Mouse (Mus musculus) CH12.LX (cell line): ENCODE data around the gene Mrps36. TPM values are rescaled to one million over a fixed set of nuclear protein-coding genes. Genes with fewer than 3 reads are reported as not detected.
A peak's percentile ranks its signal among the peaks of the same experiment; 100 is the strongest.

Experiments used
- DNase-seq: peaks from one replicate; pipeline ENCODE4 v3.0.0-alpha.2; 2013; ENCODE audit errors: extremely low read depth
- H3K27ac ChIP-seq: 2 replicates; pipeline ENCODE4 v1.5.1; 2012; ENCODE audit warnings: low read depth, mild to moderate bottlenecking, control low read depth, moderate library complexity; ENCODE audit not compliant: insufficient read depth
- H3K27me3 ChIP-seq: replicated peaks from 2 replicates; pipeline ENCODE3; 2012; ENCODE audit warnings: inconsistent platforms
- H3K36me3 ChIP-seq, 2 experiments: replicated peaks in 1 of 2; 2 replicates each; pipeline versions ENCODE3 to v1.6.1; 2012; ENCODE audit warnings: inconsistent platforms in 1 of 2, low read length in 1 of 2, mild to moderate bottlenecking in 1 of 2, mixed read lengths in 1 of 2, moderate library complexity in 1 of 2; ENCODE audit not compliant: control insufficient read depth in 1 of 2, insufficient read depth in 1 of 2
- H3K4me1 ChIP-seq, 2 experiments: 2 replicates each; pipeline ENCODE4 v1.6.1; 2012; ENCODE audit warnings: inconsistent platforms in 1 of 2, moderate library complexity in 1 of 2; ENCODE audit not compliant: insufficient read depth in 2 of 2, control insufficient read depth in 1 of 2
- H3K4me2 ChIP-seq: 2 replicates; pipeline ENCODE4 v1.6.1; 2012; ENCODE audit warnings: low read depth, mild to moderate bottlenecking, control low read depth; ENCODE audit not compliant: poor library complexity, insufficient read depth, severe bottlenecking
- H3K4me3 ChIP-seq, 3 experiments: fragments of 150-350 bp in 1 of 3; sonication (generic) in 1 of 3; replicated peaks in 1 of 3; 2 replicates each; pipeline versions ENCODE3 to v1.5.1; 2011 to 2012; ENCODE audit warnings: low read depth in 2 of 3, low read length in 2 of 3, mild to moderate bottlenecking in 2 of 3, moderate library complexity in 2 of 3, control low read depth in 1 of 3, improper control_type of control experiment in 1 of 3, inconsistent platforms in 1 of 3, mixed read lengths in 1 of 3; ENCODE audit not compliant: poor library complexity in 1 of 3
- H3K79me2 ChIP-seq: replicated peaks from 2 replicates; pipeline ENCODE4 v1.6.1; 2012; ENCODE audit warnings: mild to moderate bottlenecking, moderate library complexity; ENCODE audit not compliant: control insufficient read depth, poor library complexity, insufficient read depth, severe bottlenecking; ENCODE audit errors: extremely low read depth
- H3K9ac ChIP-seq: 2 replicates; pipeline ENCODE4 v1.6.1; 2012; ENCODE audit warnings: low read depth, mild to moderate bottlenecking, control low read depth, moderate library complexity; ENCODE audit not compliant: insufficient read depth
- H3K9me3 ChIP-seq: replicated peaks from 2 replicates; pipeline ENCODE3; 2012; ENCODE audit warnings: low read length, inconsistent platforms, mixed read lengths
- BHLHE40 ChIP-seq: IDR thresholded peaks from 2 replicates; pipeline ENCODE4 v1.6.1; 2011; ENCODE audit warnings: mild to moderate bottlenecking, low read depth, low read length, improper control_type of control experiment
- CHD1 ChIP-seq: IDR thresholded peaks from 2 replicates; pipeline ENCODE4 v1.6.1; 2012; ENCODE audit warnings: low read depth, low read length, improper control_type of control experiment, inconsistent platforms
- CTCF ChIP-seq, 2 experiments: IDR thresholded peaks in 1 of 2; conservative IDR thresholded peaks in 1 of 2; 2 replicates each; pipeline ENCODE4 v1.5.1; 2011 to 2012; ENCODE audit warnings: low read depth in 2 of 2, low read length in 2 of 2, improper control_type of control experiment in 1 of 2, inconsistent platforms in 1 of 2, mild to moderate bottlenecking in 1 of 2, moderate library complexity in 1 of 2
- E2F4 ChIP-seq: IDR thresholded peaks from 2 replicates; pipeline ENCODE4 v1.6.1; 2011; ENCODE audit warnings: low read depth, low read length, improper control_type of control experiment; ENCODE audit not compliant: insufficient replicate concordance
- ELF1 ChIP-seq: IDR thresholded peaks from 2 replicates; pipeline ENCODE4 v1.6.1; 2014; ENCODE audit warnings: low read depth, mild to moderate bottlenecking, inconsistent platforms, low read length, improper control_type of control experiment
- ETS1 ChIP-seq: conservative IDR thresholded peaks from 2 replicates; pipeline ENCODE4 v1.6.1; 2012; ENCODE audit warnings: low read depth, mild to moderate bottlenecking, inconsistent platforms, low read length, improper control_type of control experiment, moderate library complexity
- GABPA ChIP-seq: IDR thresholded peaks from 2 replicates; pipeline ENCODE4 v1.6.1; 2012; ENCODE audit warnings: low read depth, low read length, improper control_type of control experiment, inconsistent platforms; ENCODE audit not compliant: insufficient replicate concordance
- HCFC1 ChIP-seq: IDR thresholded peaks from 2 replicates; pipeline ENCODE4 v1.6.1; 2012; ENCODE audit warnings: low read depth, mild to moderate bottlenecking, inconsistent platforms, low read length, improper control_type of control experiment
- IRF4 ChIP-seq: IDR thresholded peaks from 2 replicates; pipeline ENCODE4 v1.6.1; 2014; ENCODE audit warnings: low read depth, mild to moderate bottlenecking, inconsistent platforms, low read length, improper control_type of control experiment
- JUN ChIP-seq: IDR thresholded peaks from 2 replicates; pipeline ENCODE4 v1.6.1; 2011; ENCODE audit warnings: low read depth, mild to moderate bottlenecking, low read length, improper control_type of control experiment, moderate library complexity; ENCODE audit not compliant: insufficient read depth
- JUND ChIP-seq: conservative IDR thresholded peaks from 2 replicates; pipeline ENCODE4 v1.6.1; 2011; ENCODE audit warnings: low read depth, low read length, improper control_type of control experiment
- KAT2A ChIP-seq: IDR thresholded peaks from 2 replicates; pipeline ENCODE4 v1.6.1; 2012; ENCODE audit warnings: low read length, improper control_type of control experiment, inconsistent platforms; ENCODE audit not compliant: insufficient replicate concordance
- MAFK ChIP-seq: IDR thresholded peaks from 2 replicates; pipeline ENCODE4 v1.6.1; 2011; ENCODE audit warnings: low read length, improper control_type of control experiment; ENCODE audit not compliant: insufficient replicate concordance
- MAX ChIP-seq: IDR thresholded peaks from 2 replicates; pipeline ENCODE4 v1.6.1; 2011; ENCODE audit warnings: low read length, improper control_type of control experiment
- MAZ ChIP-seq: IDR thresholded peaks from 2 replicates; pipeline ENCODE4 v1.6.1; 2012; ENCODE audit warnings: low read depth, mild to moderate bottlenecking, inconsistent platforms, low read length, improper control_type of control experiment, moderate library complexity
- MXI1 ChIP-seq: IDR thresholded peaks from 2 replicates; pipeline ENCODE4 v1.6.1; 2011; ENCODE audit warnings: mild to moderate bottlenecking, low read depth, low read length, improper control_type of control experiment
- MYC ChIP-seq: IDR thresholded peaks from 2 replicates; pipeline ENCODE4 v1.6.1; 2011; ENCODE audit warnings: low read depth, mild to moderate bottlenecking, improper control_type of control experiment, low read length
- NELFE ChIP-seq: IDR thresholded peaks from 2 replicates; pipeline ENCODE4 v1.6.1; 2011; ENCODE audit warnings: low read depth, low read length, improper control_type of control experiment
- NRF1 ChIP-seq: IDR thresholded peaks from 2 replicates; pipeline ENCODE4 v1.6.1; 2014; ENCODE audit warnings: low read depth, mild to moderate bottlenecking, inconsistent platforms, low read length, improper control_type of control experiment, moderate library complexity
- PAX5 ChIP-seq: IDR thresholded peaks from 2 replicates; pipeline ENCODE4 v1.6.1; 2012; ENCODE audit warnings: low read length, inconsistent platforms, mixed read lengths
- POLR2A ChIP-seq: IDR thresholded peaks from 2 replicates; pipeline ENCODE4 v1.6.1; 2011; ENCODE audit warnings: low read depth, mild to moderate bottlenecking, improper control_type of control experiment, low read length
- POLR2AphosphoS2 ChIP-seq: IDR thresholded peaks from 2 replicates; pipeline ENCODE4 v1.6.1; 2011; ENCODE audit warnings: low read depth, low read length, improper control_type of control experiment
- RCOR1 ChIP-seq: conservative IDR thresholded peaks from 2 replicates; pipeline ENCODE4 v1.6.1; 2012; ENCODE audit warnings: low read depth, mild to moderate bottlenecking, inconsistent platforms, low read length, improper control_type of control experiment
- SIN3A ChIP-seq: IDR thresholded peaks from 2 replicates; pipeline ENCODE4 v1.6.1; 2012; ENCODE audit warnings: low read length, improper control_type of control experiment, inconsistent platforms
- SMC3 ChIP-seq: IDR thresholded peaks from 2 replicates; pipeline ENCODE4 v1.6.1; 2011; ENCODE audit warnings: low read depth, low read length, improper control_type of control experiment
- TBP ChIP-seq: conservative IDR thresholded peaks from 2 replicates; pipeline ENCODE4 v1.6.1; 2011; ENCODE audit warnings: low read depth, low read length, improper control_type of control experiment
- TCF12 ChIP-seq: IDR thresholded peaks from 2 replicates; pipeline ENCODE4 v1.6.1; 2014; ENCODE audit warnings: low read depth, mild to moderate bottlenecking, inconsistent platforms, low read length, improper control_type of control experiment
- UBTF ChIP-seq: IDR thresholded peaks from 2 replicates; pipeline ENCODE4 v1.6.1; 2012; ENCODE audit warnings: low read depth, mild to moderate bottlenecking, inconsistent platforms, low read length, improper control_type of control experiment, moderate library complexity
- USF2 ChIP-seq: conservative IDR thresholded peaks from 2 replicates; pipeline ENCODE4 v1.6.1; 2011; ENCODE audit warnings: low read depth, low read length, improper control_type of control experiment
- ZMIZ1 ChIP-seq: IDR thresholded peaks from 2 replicates; pipeline ENCODE4 v1.6.1; 2012; ENCODE audit warnings: low read depth, mild to moderate bottlenecking, inconsistent platforms, low read length, improper control_type of control experiment
- ZNF384 ChIP-seq: IDR thresholded peaks from 2 replicates; pipeline ENCODE4 v1.6.1; 2012; ENCODE audit warnings: low read depth, low read length, improper control_type of control experiment, inconsistent platforms
- dilution Hi-C: fragments of 300-500 bp; cut with MboI; formaldehyde crosslinking; loops from 2 replicates; pipeline ENCODE4 v1.14.3; 2020; ENCODE audit warnings: low sequenced_read_pairs; ENCODE audit not compliant: extremely low pct_unique_long_range_greater_than_20kb, extremely low pct_ligation_motif_present
- in situ Hi-C: fragments of 300-500 bp; cut with MboI; formaldehyde crosslinking; loops from 3 replicates; pipeline ENCODE4 v1.14.3; 2019; ENCODE audit warnings: low sequenced_read_pairs, low pct_ligation_motif_present, low pct_unique_long_range_greater_than_20kb, mixed read lengths
- polyA plus RNA-seq: library from polyadenylated mRNA; unstranded; fragments of >175 nt; gene quantifications from 2 replicates; pipeline ENCODE4 v1.2.1, GENCODE M21; 2012; ENCODE audit warnings: low read depth; ENCODE audit not compliant: insufficient read length
- total RNA-seq, 2 experiments: library from RNA; depleted of rRNA; stranded (reverse); fragments of 300-350 nt in 1 of 2; fragments of >200 nt in 1 of 2; gene quantifications; 2 replicates each; pipeline ENCODE4 v1.2.3; 2012 to 2014

The Mrps36 gene
- total and polyA plus RNA-seq, 3 experiments, result 70.0 to 94.0 (median 89.3) TPM

- no peak overlapping the region for H3K9ac ChIP-seq
- H3K4me3 ChIP-seq, result no peak overlapping the region
- H3K4me1 ChIP-seq, result peaks cover 0 to 23% of the 10 kb centered on the region in 2 experiments; a peak in 2 of 4 replicates
- H3K36me3 ChIP-seq, result peaks cover 19 to 25% of the 10 kb centered on the region in 2 experiments
- H3K9me3 ChIP-seq, result no peaks in the 10 kb centered on the region
- no peak for DNase-seq
- peaks cover 30% of the 10 kb centered on the region for H3K79me2 ChIP-seq
- dilution Hi-C loops (no loop called here), in situ Hi-C loops (no loop called here)
- H3K27ac ChIP-seq, result no peak overlapping the region
- H3K27me3 ChIP-seq, result no peaks in the 10 kb centered on the region
- TF ChIP-seq USF2, result no peak
- H3K4me2 ChIP-seq, result no peak overlapping the region
Measured at GRCm38 (mm10) chr13:100787316-100788010, 43.0 kb upstream of the Mrps36 start.

GRCm38 (mm10) chr13:100786414-100786867, 42.0 kb upstream of the Mrps36 start, which contains the start of gene Ccnb1:
TSS of gene Ccnb1 (minus strand) at chr13:100786570.
- H3K36me3 ChIP-seq, result peaks cover 27 to 35% of the 10 kb centered on the region in 2 experiments
- peaks cover 0 to 26% of the 10 kb centered on the region in 2 experiments; a peak in 2 of 4 replicates for H3K4me1 ChIP-seq
- H3K79me2 ChIP-seq, result peaks cover 36% of the 10 kb centered on the region
- in situ Hi-C loops, result no loop called here
- dilution Hi-C loops, result no loop called here
- H3K9ac ChIP-seq, result peak within 1 kb of the TSS; percentile 96
- no peaks in the 10 kb centered on the region for H3K27me3 ChIP-seq
- H3K4me2 ChIP-seq, result peak within 1 kb of the TSS; percentile 92
- DNase-seq, result peak; percentile 95
- H3K4me3 ChIP-seq, result peak within 1 kb of the TSS; percentile 92 to 100 (median 99)
- no peaks in the 10 kb centered on the region for H3K9me3 ChIP-seq
- H3K27ac ChIP-seq, result peak within 1 kb of the TSS; percentile 12; the same call in 1 of the 2 replicates
- TF ChIP-seq MAZ, result peak; percentile 85; the same call in 1 of the 2 replicates
- TF ChIP-seq MAX, result peak; percentile 70
- peak; percentile 20; the same call in 1 of the 2 replicates for TF ChIP-seq BHLHE40
- peak; percentile 89 for TF ChIP-seq SIN3A
- no peak for TF ChIP-seq PAX5
- no peak for TF ChIP-seq JUND
- no peak for TF ChIP-seq UBTF
- 0 out of 2 replicates have a peak, but pooled peaks have one; percentile 4 for TF ChIP-seq KAT2A
- peak; percentile 76 for TF ChIP-seq MYC
- TF ChIP-seq NRF1, result peak; percentile 70
- no peak for TF ChIP-seq JUN
- TF ChIP-seq TBP, result peak; percentile 59; the same call in 1 of the 2 replicates
- 0 out of 2 replicates have a peak, but pooled peaks have one; percentile 12 for TF ChIP-seq ETS1
- no peak for TF ChIP-seq ZNF384
- TF ChIP-seq MXI1, result peak; percentile 92
- no peak for TF ChIP-seq GABPA
- peak in 1 of 2 experiments; percentile 46; a peak in 2 of 4 replicates for TF ChIP-seq CTCF (conservative IDR thresholded peaks at IDR 0.05 in 1 of 2, IDR thresholded peaks at IDR 0.05 in 1 of 2; ENCODE audit: low read depth in 2 of 2, low read length in 2 of 2)
- TF ChIP-seq USF2, result no peak
- peak; percentile 58 for TF ChIP-seq HCFC1
- TF ChIP-seq IRF4, result peak; percentile 43; the same call in 1 of the 2 replicates
- TF ChIP-seq POLR2AphosphoS2, result peak; percentile 80; the same call in 1 of the 2 replicates
- TF ChIP-seq SMC3, result peak; percentile 23; the same call in 1 of the 2 replicates
- 0 out of 2 replicates have a peak, but pooled peaks have one; percentile 60 for TF ChIP-seq CHD1
- TF ChIP-seq RCOR1, result no peak
- peak; percentile 46; the same call in 1 of the 2 replicates for TF ChIP-seq ELF1
- TF ChIP-seq POLR2A, result peak; percentile 98
- peak; percentile 94 for TF ChIP-seq ZMIZ1
- no peak for TF ChIP-seq E2F4
- peak; percentile 93 for TF ChIP-seq NELFE
- TF ChIP-seq MAFK, result no peak
- peak; percentile 64 for TF ChIP-seq TCF12
